Mouse (Mus musculus) kidney, embryonic 15.5 days (tissue): ENCODE measurements around the gene Serpina1f. TPM values are rescaled to one million over a fixed set of nuclear protein-coding genes. Genes with fewer than 3 reads are reported as not detected.

Experiments
- ATAC-seq: fragments of 200-750 bp; cut with Nextera tagmentation; replicated peaks from 2 replicates; pipeline ENCODE4 v1.8.0; 2017; ENCODE audit warnings: moderate TSS enrichment; ENCODE audit not compliant: low FRiP score
- H3K27ac ChIP-seq: fragments of 300-500 bp; sonication (generic); 2 replicates; pipeline ENCODE4 v1.5.1; 2015; ENCODE audit warnings: mild to moderate bottlenecking, inconsistent platforms
- H3K27me3 ChIP-seq: fragments of 300-500 bp; sonication (generic); 2 replicates; pipeline ENCODE4 v1.6.1; 2015; ENCODE audit warnings: inconsistent platforms
- H3K36me3 ChIP-seq: fragments of 300-500 bp; sonication (generic); 2 replicates; pipeline ENCODE4 v1.6.1; 2015; ENCODE audit warnings: inconsistent platforms
- H3K4me1 ChIP-seq: fragments of 300-500 bp; sonication (generic); 2 replicates; pipeline ENCODE4 v1.6.1; 2015; ENCODE audit warnings: inconsistent platforms
- H3K4me2 ChIP-seq: fragments of 300-500 bp; sonication (generic); 2 replicates; pipeline ENCODE4 v1.6.1; 2015; ENCODE audit warnings: moderate library complexity, mild to moderate bottlenecking, inconsistent platforms
- H3K4me3 ChIP-seq: fragments of 300-500 bp; sonication (generic); replicated peaks from 2 replicates; pipeline ENCODE4 v1.5.1; 2015; ENCODE audit warnings: mild to moderate bottlenecking, inconsistent platforms
- H3K9ac ChIP-seq: fragments of 300-500 bp; sonication (generic); 2 replicates; pipeline ENCODE4 v1.6.1; 2015; ENCODE audit warnings: mild to moderate bottlenecking, inconsistent platforms
- H3K9me3 ChIP-seq: fragments of 300-500 bp; sonication (generic); replicated peaks from 2 replicates; pipeline ENCODE4 v1.6.1; 2016; ENCODE audit warnings: inconsistent platforms
- WGBS: fragments of 180-500 bp; shearing (Covaris S2); methylation state at CpG from one replicate; pipeline ENCODE4 v1.1.7; 2015; ENCODE audit warnings: mixed read lengths; 5-methylcytosine and 5-hydroxymethylcytosine counted together
- polyA plus RNA-seq: library from polyadenylated mRNA; unstranded; fragments of >200 nt; fragmentation: Nextera tagmentation; extraction: Ambion mirVana; gene quantifications from 2 replicates; pipeline ENCODE4 v1.2.1, GENCODE M21; 2015

Serpina1f gene
- polyA plus RNA-seq, 1 experiment from 2014 or later = not detected

DNA sequence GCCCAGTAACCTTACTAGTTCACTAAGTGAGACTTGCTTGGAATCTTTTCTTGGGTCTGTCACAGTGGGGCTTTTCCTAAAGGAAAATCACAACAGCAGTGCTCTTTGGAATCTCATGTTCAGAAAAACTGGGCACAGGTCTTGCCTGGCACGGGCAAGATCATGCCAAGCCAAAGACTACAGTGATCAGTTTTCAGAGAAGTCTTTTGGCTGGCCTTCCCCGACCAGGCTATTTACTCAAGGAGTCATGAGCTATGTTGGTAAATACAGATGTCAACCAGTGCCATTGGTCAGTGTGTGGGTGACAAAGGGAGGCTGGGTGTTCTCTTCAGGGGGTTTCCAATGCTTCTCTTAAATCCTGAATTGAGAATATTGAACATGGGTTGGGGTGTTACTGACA lies 36.2 kb downstream of the Serpina1f start:
- ATAC-seq = no peak
- H3K36me3 ChIP-seq = no peaks in the 10 kb centered on the region
- no peaks in the 10 kb centered on the region for H3K27me3 ChIP-seq
- no peak overlapping the region for H3K4me3 ChIP-seq
- no peaks in the 10 kb centered on the region for H3K9me3 ChIP-seq
- H3K4me1 ChIP-seq = no peaks in the 10 kb centered on the region
- H3K27ac ChIP-seq = no peak overlapping the region
- H3K4me2 ChIP-seq = no peak overlapping the region
- no peak overlapping the region for H3K9ac ChIP-seq
- 86% methylated on average over 2 of the region's 2 CpGs for WGBS

DNA sequence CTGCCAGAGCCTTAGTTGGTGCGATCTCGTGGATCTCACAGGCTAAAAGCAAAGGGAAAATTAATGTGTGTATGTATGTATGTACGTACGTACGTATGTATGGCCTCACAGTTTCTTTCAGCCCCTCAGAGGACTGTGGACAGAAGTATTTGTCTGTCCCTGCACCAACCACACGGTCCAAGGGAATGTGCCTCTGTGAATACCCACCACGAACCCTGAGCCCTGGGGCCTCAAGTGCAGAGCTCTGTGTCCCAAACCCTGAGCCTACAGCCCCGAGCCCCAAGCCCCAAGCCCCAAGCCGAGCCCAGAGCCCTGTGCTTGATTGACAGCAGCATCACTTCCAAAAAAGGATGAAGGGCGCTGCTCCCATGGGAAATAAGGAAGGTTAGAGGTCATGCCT lies 37.3 kb downstream of the Serpina1f start:
- no peaks in the 10 kb centered on the region for H3K27me3 ChIP-seq
- H3K4me2 ChIP-seq = no peak overlapping the region
- 82% methylated on average over 10 of the region's 10 CpGs for WGBS
- no peak for ATAC-seq
- no peak overlapping the region for H3K4me3 ChIP-seq
- no peaks in the 10 kb centered on the region for H3K36me3 ChIP-seq
- H3K27ac ChIP-seq = no peak overlapping the region
- no peaks in the 10 kb centered on the region for H3K4me1 ChIP-seq
- no peak overlapping the region for H3K9ac ChIP-seq
- no peaks in the 10 kb centered on the region for H3K9me3 ChIP-seq

- H3K9ac ChIP-seq = no peak within 1 kb of the TSS
- no peaks in the 10 kb centered on the region for H3K4me1 ChIP-seq
- 73% methylated on average over 9 of the region's 9 CpGs for WGBS
- no peak for ATAC-seq
- H3K9me3 ChIP-seq = no peaks in the 10 kb centered on the region
- H3K4me2 ChIP-seq = no peak within 1 kb of the TSS
- no peaks in the 10 kb centered on the region for H3K27me3 ChIP-seq
- no peaks in the 10 kb centered on the region for H3K36me3 ChIP-seq
- H3K27ac ChIP-seq = no peak within 1 kb of the TSS
- H3K4me3 ChIP-seq = no peak within 1 kb of the TSS
These were observed 38.3 kb downstream of the Serpina1f start, which contains the start of gene Serpina6 for GRCm38 (mm10) chr12:103656848-103657626. Gene Serpina6, minus strand, starts transcription at chr12:103657212.

DNA sequence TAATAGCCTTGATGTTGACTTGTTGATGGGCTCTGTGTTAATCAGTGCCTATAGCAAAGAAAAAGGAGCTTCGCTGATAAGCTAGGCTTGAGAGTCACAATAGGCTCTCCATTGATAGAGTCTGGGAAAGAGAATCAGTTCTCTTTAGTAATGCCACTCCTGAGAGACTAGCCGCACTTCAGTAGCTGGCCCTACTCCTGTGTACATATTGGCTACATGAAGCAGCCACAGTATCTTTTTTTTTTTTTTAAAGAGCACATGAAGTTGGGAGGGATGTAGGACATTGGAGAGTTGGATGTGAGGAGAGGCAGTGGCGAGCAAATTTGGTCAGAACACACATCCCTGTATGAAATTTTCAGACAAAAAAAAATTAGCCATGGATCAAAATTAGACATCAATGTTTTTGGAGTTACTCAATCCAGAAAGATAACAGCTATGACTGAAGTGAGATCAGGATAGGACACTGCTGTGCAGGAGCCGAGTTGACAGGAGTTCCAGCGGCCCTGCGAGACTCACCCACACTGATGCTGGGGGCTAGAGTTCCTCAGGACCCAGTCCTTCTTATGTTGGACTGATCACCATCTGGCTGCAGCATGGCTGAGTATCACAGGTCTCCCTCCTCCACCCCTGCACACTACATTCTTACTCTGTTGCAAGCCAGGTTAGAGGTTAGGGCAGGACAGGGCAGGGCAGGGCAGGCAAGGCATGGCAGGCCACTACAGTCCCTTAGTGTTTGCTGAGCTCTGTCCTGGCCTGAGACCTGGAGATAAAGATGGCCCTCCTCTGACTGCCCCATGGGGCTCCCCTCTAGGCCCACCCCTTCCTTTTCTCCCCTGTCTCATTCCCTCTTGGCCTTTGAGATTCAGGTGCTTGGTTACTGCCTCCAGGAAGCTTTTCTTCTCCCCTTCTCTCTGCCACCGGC lies 39.9 kb downstream of the Serpina1f start:
- no peak overlapping the region for H3K4me3 ChIP-seq
- no peaks in the 10 kb centered on the region for H3K27me3 ChIP-seq
- WGBS = 89% methylated on average over 7 of the region's 7 CpGs
- no peak overlapping the region for H3K27ac ChIP-seq
- H3K9ac ChIP-seq = no peak overlapping the region
- no peak for ATAC-seq
- H3K9me3 ChIP-seq = no peaks in the 10 kb centered on the region
- H3K36me3 ChIP-seq = no peaks in the 10 kb centered on the region
- no peaks in the 10 kb centered on the region for H3K4me1 ChIP-seq
- H3K4me2 ChIP-seq = no peak overlapping the region

DNA sequence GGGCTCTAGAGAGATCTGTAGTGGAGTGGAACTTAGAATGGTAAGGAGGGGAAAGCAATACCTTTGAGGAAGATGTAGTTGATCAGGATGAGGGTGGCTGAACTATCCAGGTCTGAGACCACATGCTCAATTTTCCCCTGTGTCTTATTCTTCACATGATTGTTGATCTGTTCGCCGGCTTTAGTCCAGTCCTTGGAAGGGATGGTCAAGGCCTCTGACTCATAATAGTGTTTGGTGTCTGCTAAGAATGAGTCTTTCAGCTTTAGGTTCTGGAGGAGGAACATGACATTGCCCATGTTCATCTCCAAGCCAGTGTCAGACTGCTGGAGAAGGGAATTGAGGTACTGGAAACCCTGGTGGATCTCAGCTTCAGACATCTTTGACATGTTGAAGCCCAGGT lies 41.5 kb downstream of the Serpina1f start:
- H3K36me3 ChIP-seq = no peaks in the 10 kb centered on the region
- no peak overlapping the region for H3K4me3 ChIP-seq
- H3K27me3 ChIP-seq = no peaks in the 10 kb centered on the region
- H3K9ac ChIP-seq = no peak overlapping the region
- H3K4me1 ChIP-seq = no peaks in the 10 kb centered on the region
- WGBS = 94% methylated on average over 2 of the region's 2 CpGs
- no peaks in the 10 kb centered on the region for H3K9me3 ChIP-seq
- no peak overlapping the region for H3K4me2 ChIP-seq
- no peak for ATAC-seq
- H3K27ac ChIP-seq = no peak overlapping the region

DNA sequence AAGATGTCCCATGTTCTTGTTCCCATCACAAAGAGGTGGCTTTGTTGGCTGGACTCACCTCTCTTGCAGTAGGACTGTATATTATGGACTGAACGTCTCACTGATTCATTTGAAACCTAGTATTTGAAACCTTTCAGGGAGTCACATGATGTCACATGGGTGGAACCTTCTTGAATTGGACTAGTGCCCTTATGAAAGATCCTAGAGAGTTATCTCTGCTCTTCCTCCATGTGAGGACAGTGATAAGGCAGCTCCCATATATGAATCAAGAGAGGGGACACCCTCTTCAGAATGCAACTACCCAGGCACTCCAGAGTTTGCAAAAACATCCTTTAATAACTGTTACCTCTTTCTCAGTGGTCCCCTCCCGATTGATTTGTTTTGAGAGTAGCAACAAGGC lies 49.0 kb downstream of the Serpina1f start:
- Histone ChIP-seq H3K4me2 (no peak overlapping the region), H3K27me3 (no peaks in the 10 kb centered on the region), H3K9me3 (no peaks in the 10 kb centered on the region), H3K9ac (no peak overlapping the region), H3K4me3 (no peak overlapping the region), H3K36me3 (no peaks in the 10 kb centered on the region), H3K27ac (no peak overlapping the region), H3K4me1 (no peaks in the 10 kb centered on the region)
- 81% methylated on average over 2 of the region's 2 CpGs for WGBS
- ATAC-seq = no peak

DNA sequence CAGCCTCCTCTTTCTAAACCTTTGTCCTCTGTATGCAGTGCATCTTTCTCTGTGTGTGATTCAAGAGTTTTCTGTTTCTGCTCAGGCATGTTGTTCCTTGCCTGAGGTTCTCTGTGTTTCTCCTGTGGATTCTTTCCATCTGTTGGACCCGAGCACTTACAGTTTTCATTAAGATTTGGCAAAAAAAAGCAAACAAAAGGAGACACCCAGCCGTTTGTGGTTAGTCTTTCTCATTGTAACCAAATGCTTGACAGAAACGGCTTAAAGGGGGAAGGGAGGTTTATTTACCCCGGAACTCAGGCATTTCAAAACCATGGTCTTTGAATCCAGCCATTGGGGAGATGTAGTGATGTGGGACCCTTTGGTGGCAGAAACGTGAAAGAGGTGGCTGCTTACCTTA lies 50.7 kb downstream of the Serpina1f start:
- H3K4me3 ChIP-seq = no peak overlapping the region
- H3K27ac ChIP-seq = no peak overlapping the region
- ATAC-seq = no peak
- no peaks in the 10 kb centered on the region for H3K9me3 ChIP-seq
- no peaks in the 10 kb centered on the region for H3K27me3 ChIP-seq
- WGBS = 45% methylated on average over 5 of the region's 5 CpGs
- no peaks in the 10 kb centered on the region for H3K4me1 ChIP-seq
- H3K4me2 ChIP-seq = no peak overlapping the region
- H3K9ac ChIP-seq = no peak overlapping the region
- no peaks in the 10 kb centered on the region for H3K36me3 ChIP-seq

GRCm38 (mm10) chr12:103643818-103644217 lies 51.5 kb downstream of the Serpina1f start:
- no peak overlapping the region for H3K4me2 ChIP-seq
- 76% methylated on average over 3 of the region's 3 CpGs for WGBS
- no peaks in the 10 kb centered on the region for H3K9me3 ChIP-seq
- no peak overlapping the region for H3K4me3 ChIP-seq
- ATAC-seq = no peak
- H3K36me3 ChIP-seq = no peaks in the 10 kb centered on the region
- no peaks in the 10 kb centered on the region for H3K27me3 ChIP-seq
- no peak overlapping the region for H3K27ac ChIP-seq
- H3K9ac ChIP-seq = no peak overlapping the region
- no peaks in the 10 kb centered on the region for H3K4me1 ChIP-seq

- H3K27me3 ChIP-seq = no peaks in the 10 kb centered on the region
- 0 out of 2 replicates have a peak, but pooled peaks have one; percentile 49 for ATAC-seq
- no peak overlapping the region for H3K4me3 ChIP-seq
- H3K4me1 ChIP-seq = no peaks in the 10 kb centered on the region
- no peak overlapping the region for H3K9ac ChIP-seq
- WGBS = 0% methylated on average over 2 of the region's 2 CpGs
- H3K27ac ChIP-seq = no peak overlapping the region
- H3K9me3 ChIP-seq = no peaks in the 10 kb centered on the region
- no peaks in the 10 kb centered on the region for H3K36me3 ChIP-seq
- no peak overlapping the region for H3K4me2 ChIP-seq
These were observed 52.0 kb downstream of the Serpina1f start for GRCm38 (mm10) chr12:103643336-103643735.

Other genes starting within 250 kb of the Serpina1f start
- 0.21 TPM in 1 of 2 replicates, not detected in the other for gene Ifi27l2b, start 238.3 kb downstream of the Serpina1f start, polyA plus RNA-seq
- 1.0 and 1.7 TPM in 2 replicates for gene Ppp4r4, start 163.2 kb downstream of the Serpina1f start, polyA plus RNA-seq
- gene Serpina10, start 64.1 kb downstream of the Serpina1f start, polyA plus RNA-seq = 1.1 and 1.4 TPM in 2 replicates
- gene Serpina6, start 38.3 kb downstream of the Serpina1f start, polyA plus RNA-seq = 11.9 and 29.8 TPM in 2 replicates
- gene Serpina16, start 19.4 kb downstream of the Serpina1f start, polyA plus RNA-seq = not detected in 2 replicates
- gene Serpina1d, start 78.1 kb upstream of the Serpina1f start, polyA plus RNA-seq = 1.7 and 5.0 TPM in 2 replicates
- gene Serpina1b, start 134.8 kb upstream of the Serpina1f start, polyA plus RNA-seq = 8.4 and 14.2 TPM in 2 replicates
- 13.3 and 18.7 TPM in 2 replicates for gene Serpina1a, start 168.0 kb upstream of the Serpina1f start, polyA plus RNA-seq
- gene Serpina1c, start 209.4 kb upstream of the Serpina1f start, polyA plus RNA-seq = 2.3 and 2.6 TPM in 2 replicates